Mouse (Mus musculus) kidney, postnatal 4 days (tissue): Measurements from ENCODE around the gene Gltpd2.
"Not testable (repeated sequence)": the region's sequence is repeated elsewhere in the genome, so short reads cannot be mapped to it uniquely, and the experiment has no call there.

Experiments used
- DNase-seq, 2 experiments: peaks; one replicate each; pipeline ENCODE4 v3.0.0; 2021; ENCODE audit warnings: mixed read lengths in 2 of 2

Gene Gltpd2

GRCm38 (mm10) chr11:70518436-70518835 lies 560 bp upstream of the Gltpd2 start:
- no peak for DNase-seq

DNA sequence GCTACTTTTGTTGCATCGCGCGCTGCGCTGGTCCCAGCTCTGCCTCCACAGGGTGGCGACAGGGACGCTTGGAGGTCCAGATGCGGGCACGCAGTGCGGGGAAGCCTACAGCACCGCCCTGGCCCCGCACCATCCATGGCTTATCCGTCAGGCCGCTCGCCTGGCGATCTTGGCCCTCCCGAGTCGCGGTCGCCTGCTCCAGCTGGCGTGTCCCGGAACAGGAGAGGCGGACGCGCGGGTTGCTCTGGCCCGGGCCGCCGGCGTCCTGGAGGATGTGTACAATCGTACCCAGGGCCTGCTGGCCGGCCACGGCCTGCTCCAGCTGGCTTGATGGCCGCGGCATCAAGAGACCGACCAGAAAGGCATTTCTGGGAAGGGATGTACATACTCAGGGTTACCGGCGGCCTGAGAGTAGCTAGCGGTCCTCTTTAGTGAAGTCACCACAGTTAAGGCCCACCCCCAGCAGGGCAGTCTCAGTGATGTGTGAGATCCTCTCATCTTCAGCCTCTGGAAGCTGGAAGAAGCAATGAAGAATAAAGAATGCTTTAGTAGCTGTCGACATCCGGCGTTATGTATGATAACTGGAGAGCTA lies 1.3 kb downstream of the Gltpd2 start:
- peak; percentile 60 to 79 for DNase-seq

- DNase-seq, result peak in 1 of 2 experiments; percentile 19
Measured at GRCm38 (mm10) chr11:70523306-70523989, 4.5 kb downstream of the Gltpd2 start.

DNA sequence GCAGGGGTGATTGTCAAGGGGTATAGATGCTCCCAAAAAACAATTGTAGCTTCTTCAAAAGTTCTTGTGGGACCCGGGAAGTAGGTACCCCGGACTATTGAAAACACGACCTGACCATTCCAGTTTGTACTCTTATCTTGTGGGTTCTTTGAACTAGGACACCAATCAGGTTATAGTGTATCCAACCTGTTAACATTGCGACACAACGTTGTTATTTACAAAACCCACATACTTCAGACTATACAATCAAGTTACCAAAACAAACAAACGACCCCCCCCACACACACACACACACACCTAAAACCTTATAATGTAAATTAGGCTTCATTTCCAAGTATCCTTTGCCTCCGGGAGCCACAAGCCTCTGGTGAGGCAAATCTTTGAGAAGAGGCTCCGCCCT lies 5.8 kb downstream of the Gltpd2 start:
- DNase-seq, result no peak

DNA sequence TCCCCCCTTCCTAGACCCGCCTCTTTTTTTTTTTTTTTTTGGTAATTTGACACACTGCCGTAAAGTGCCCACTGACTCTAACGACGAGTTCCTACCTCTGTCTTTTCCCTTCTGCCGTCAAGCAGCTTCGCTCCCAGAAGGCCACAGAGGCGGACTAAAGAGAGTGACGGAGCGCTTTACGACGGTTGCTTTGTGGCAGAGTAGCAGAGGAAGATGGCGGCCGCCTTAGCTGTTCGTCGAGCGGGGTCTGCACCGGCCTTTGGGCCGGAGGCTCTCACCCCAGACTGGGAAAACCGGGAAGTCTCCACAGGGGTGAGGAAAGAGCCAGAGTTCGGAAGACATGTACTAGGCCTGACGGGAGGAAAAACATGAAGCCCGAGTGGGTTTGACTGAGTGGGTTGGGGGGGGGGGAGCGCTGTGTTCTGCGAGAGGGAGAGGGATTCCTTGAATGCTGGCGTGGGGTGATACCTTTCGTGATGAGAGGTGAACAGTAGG lies 6.2 kb downstream of the Gltpd2 start, which contains the start of gene Psmb6:
Gene Psmb6, plus strand, starts transcription at position 184 of the 495 bp plus-strand sequence.
- DNase-seq, result peak; percentile 89 to 94

DNA sequence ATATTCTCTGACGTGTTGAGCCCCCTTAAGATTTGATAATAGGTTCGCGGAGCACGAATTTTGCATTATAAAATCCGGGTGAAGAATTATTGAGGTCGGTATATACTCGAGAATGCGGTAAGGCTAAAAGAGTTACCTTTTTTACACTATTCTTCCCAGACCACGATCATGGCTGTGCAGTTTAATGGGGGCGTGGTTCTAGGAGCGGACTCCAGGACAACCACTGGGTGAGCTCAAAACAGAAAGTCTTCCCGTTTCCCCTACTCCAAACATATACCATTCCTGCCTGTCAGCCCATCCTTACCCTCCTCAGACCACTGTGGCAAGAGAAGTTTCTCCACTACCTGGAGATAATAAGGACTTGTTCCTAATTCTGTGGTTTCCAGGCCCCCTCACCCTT lies 6.7 kb downstream of the Gltpd2 start:
- DNase-seq, result peak in 1 of 2 experiments; percentile 27

DNA sequence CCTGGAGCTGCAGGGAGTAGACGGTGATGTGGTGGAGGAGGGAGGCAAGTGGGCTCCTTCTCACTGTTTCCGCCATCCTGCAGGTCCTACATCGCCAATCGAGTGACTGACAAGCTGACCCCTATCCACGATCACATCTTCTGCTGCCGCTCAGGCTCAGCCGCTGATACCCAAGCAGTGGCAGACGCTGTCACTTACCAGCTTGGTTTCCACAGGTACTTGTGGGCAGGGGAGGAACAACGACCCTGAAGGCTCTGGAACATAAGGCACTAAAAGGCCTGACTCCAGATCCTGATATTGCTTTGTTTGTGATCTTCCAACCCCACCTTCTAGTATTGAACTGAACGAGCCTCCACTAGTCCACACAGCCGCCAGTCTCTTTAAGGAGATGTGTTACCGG lies 7.2 kb downstream of the Gltpd2 start:
- no peak for DNase-seq

DNA sequence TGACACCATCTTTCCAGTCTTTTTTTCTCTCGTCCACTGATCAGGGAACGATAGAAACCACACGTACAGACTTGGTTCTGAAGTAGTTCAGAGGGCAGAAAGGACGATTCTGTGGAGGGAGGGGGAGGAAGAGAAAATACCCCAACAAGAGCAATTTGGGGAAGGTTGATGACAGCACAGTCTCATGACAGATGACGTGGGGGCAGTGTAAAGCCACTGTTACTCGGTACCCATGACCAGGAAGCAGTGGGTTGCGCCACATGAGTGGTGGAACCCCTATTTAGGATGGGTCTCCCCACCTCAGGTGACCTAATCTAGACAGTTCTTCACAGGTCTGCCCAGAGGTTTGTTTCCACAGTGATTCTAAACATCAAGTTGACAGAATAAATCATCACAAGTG lies 9.6 kb downstream of the Gltpd2 start:
- DNase-seq, result no peak

- not testable (repeated sequence) for DNase-seq
Measured at GRCm38 (mm10) chr11:70531065-70531464, 12.1 kb downstream of the Gltpd2 start.

GRCm38 (mm10) chr11:70532839-70533238 lies 13.8 kb downstream of the Gltpd2 start, which contains the start of gene Gm40193:
TSS of gene Gm40193 (minus strand) at chr11:70532939.
- DNase-seq, result no peak

GRCm38 (mm10) chr11:70539423-70539822 lies 20.4 kb downstream of the Gltpd2 start:
- DNase-seq, result no peak

GRCm38 (mm10) chr11:70539877-70540587 lies 21.0 kb downstream of the Gltpd2 start, which contains the start of gene Pld2:
TSS of gene Pld2 (plus strand) at chr11:70540064.
- DNase-seq, result peak; percentile 93 to 95

DNA sequence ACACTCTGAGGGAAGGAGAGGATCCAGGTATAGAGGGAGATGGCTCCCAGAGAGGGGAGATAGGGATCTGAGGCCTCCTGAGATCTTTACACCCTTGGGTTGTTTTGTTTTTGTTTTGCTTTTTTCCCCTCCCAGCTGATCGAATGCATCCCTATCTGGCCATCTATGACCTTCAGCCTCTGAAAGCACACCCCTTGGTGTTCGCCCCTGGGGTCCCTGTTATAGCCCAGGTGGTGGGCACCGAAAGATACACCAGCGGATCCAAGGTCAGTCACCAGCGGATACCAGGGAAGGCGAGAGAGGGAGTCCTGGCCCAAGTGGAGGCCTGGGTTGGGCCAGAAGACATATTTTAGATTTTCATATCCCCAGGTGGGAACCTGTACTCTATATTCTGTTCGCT lies 21.9 kb downstream of the Gltpd2 start:
- DNase-seq, result no peak

DNA sequence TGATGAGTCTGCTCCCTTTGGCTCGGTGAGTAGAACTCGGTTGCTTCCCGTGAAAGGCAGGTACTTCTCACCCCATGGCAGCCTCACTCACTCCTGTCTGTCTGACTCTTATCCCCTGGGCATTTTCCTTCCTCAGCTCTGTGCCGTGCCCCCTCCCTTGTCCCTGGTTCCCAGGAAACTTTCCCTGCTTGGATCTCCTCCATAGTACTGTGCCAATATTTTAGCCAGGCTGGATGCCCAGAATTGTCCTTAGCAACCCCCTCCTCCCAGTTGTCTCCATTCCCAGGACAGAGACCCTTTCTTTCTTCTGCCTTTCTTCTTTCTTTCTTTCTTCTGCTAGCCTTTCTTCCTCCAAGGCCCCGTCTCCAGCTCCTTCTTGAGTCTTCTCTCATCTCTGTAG lies 22.4 kb downstream of the Gltpd2 start:
- no peak for DNase-seq

DNA sequence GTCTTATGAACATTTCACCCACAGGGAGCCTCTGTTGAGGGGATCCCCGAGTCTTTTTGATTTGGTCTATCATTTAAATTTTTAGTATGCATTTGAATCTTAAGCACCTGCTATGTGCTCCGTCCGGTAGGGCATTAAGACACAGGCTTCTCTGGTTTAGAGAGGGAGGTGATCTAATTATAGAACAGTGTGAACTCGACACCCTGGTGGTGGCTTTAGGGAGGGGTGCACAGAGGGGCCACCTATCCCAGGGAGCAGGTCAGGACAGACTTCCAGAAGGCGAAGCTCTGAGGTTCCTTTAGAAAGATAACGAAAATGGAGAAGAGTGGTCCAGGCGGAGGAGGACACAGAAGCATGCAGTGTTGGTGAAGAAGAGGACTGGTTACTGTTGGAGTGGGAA lies 25.5 kb downstream of the Gltpd2 start:
- DNase-seq, result no peak

- DNase-seq, result no peak
Measured at GRCm38 (mm10) chr11:70551526-70551925, 32.5 kb downstream of the Gltpd2 start.

DNA sequence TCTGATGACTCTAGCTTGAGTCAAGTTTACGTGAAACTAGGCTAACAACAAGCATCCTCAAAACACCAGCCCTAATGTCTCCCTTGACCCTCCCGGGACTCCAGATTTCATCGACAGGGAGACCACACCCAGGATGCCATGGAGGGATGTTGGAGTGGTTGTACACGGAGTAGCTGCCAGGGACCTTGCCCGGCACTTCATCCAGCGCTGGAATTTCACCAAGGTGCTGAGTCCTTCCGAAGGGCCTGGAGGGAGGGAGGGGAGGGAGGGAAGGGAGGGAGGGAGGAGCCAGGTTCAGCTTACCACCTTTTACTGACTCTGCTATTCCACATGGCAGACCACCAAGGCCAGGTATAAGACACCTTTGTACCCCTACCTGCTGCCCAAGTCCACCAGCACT lies 34.9 kb downstream of the Gltpd2 start:
- DNase-seq, result no peak

DNA sequence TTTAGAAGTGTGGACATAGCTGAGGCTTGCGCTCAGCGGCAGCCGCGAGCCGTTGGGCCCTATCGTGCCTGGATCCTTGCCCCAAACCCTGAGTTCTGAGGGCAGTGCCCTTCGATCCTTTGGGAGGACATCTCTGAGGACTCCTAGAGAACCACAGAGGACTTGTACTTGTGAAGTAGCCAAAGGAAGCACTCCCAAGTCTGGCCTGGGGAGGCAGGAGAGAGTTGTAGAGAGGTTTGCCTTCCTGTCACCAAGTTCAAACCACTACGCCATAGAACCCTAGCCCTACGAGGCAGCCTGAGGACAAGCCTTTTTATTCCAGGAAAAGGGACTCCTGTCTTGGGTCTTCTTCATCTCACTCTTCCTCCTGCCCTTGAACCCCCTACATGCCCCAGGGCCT lies 38.5 kb downstream of the Gltpd2 start:
- DNase-seq, result no peak

DNA sequence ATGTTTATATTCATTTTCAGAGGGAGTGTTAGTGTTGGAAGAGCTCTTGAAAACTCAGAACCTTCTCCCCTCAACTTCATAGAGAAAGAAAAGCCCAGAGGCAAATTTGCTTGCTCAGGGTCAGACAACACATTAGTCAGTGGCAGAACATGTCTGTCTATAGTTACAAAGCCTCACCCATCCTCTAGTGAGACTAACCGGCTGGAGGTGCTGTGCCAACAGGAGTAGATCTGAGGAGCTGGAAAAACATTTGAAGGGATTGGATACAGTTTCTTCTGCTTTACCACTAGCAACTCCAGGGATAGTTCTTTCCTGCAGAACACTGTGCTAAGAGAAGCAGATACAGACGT lies 42.9 kb downstream of the Gltpd2 start:
- no peak for DNase-seq

GRCm38 (mm10) chr11:70562287-70562994 lies 43.4 kb downstream of the Gltpd2 start, which contains the start of gene Mink1:
TSS of gene Mink1 (plus strand) at chr11:70562881.
- peak; percentile 89 to 94 for DNase-seq

DNA sequence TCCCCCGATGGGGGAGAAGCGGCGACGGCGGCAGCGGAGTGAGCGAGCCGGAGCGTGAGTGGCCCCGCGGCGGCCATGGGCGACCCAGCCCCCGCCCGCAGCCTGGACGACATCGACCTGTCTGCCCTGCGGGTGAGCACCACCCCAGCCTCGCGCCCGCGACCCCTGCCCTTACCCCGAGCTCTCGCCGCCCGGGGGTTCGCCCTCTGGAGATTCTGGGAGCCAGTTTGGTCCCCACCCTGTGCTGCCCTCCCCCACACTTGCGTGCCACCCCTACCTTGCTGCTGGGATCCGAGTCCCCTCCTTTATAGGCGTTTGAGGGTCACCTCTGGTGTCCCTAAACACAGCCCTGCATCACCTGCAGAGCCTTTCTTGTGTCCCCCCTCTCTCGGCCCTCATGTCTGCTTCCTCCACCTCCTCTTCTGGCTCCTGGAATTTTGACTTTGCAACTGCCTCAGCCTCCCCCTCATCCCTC lies 44.0 kb downstream of the Gltpd2 start:
- no peak for DNase-seq

- DNase-seq, result peak; percentile 64 to 72
Measured at GRCm38 (mm10) chr11:70563470-70564275, 44.7 kb downstream of the Gltpd2 start.
